Mouse (Mus musculus): ENCODE measurements around the gene Arl5c.

Arl5c gene

DNA sequence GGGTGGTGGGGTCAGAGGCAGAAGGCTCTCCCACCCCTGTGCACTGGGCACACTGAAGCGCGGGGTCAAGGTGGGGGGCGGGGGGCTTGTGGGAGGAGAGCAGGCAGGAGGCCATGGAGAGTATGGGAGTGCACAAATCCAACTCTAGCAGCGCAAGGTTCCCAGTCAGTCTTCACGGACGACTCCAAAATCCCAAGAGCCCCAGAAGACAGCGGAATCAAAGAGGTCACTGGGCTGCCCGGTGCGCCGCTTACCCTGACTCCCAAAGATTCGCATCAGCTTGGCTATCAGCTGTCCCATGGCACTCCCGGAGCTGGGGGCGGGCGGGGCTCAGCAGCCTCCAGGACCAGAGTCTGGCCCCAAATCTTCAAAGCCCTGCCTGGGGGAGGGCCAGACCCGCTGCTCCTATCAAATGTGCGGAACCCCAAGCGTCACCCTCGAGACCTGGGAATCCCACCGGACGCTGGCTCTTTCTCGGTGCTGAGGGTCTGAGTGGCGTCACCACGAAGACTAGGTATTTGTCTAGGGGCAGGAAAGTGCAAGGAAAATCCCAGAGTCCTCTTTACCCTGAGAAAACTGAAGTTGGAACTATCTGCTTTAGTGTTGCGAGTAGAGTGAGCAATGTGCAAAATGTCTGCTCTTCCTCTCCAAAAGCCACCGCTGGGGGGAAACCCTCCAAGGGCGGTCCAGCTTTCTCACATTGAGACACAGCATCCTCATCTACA is at the start of gene Arl5c:
TSS of gene Arl5c (minus strand) at position 618 of the 725 bp plus-strand sequence.
- DNase-seq (ENCODE audit: inconsistent age in 2 of 2, low spot score in 1 of 2) = peak; percentile 54 to 71

DNA sequence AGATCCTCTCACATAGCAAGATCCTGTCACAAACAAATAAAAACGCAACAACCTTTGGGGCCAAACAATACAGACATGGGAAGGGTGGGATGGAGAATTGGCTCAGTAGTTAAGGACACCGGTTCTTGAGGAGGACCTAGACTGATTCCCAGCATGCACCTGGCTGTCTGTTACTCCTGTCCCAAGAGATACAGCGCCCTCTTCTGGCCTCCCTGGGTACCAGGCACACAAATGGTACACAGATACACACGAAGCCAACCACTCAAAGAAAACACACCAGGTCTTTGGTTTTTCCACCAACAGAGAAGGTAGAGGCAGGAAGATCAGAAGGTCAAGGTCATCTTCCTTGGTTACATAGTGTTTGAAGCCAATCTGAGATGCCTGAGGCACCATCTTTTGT is 49.6 kb upstream of the Arl5c start:
- peak in 1 of 2 experiments; percentile 32 for DNase-seq (ENCODE audit: inconsistent age in 2 of 2, low spot score in 1 of 2)

GRCm38 (mm10) chr11:98044074-98044473 is 48.1 kb upstream of the Arl5c start:
- no peak for DNase-seq (ENCODE audit: inconsistent age in 2 of 2, low spot score in 1 of 2)

DNA sequence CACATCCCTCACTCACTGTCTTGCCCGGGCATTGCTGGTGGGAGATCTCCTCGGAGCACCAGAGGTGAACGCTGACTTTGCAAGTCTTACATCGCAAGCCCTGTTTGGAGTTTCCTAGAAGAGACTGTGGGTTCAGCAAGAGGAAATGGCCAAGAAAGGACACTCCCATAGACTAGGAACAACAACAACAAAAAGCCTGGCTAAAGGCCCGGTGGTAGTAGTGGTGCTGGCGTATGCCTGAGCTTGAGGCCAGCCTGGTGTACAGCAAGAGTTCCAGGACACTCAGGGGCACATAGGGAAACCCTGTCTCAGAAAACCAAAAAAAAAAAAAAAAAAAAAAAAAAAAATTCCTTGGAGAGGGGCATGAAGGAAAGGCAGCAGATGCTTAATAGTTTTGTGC is 46.8 kb upstream of the Arl5c start:
- peak in 1 of 2 experiments; percentile 52 for DNase-seq (ENCODE audit: inconsistent age in 2 of 2, low spot score in 1 of 2)

DNA sequence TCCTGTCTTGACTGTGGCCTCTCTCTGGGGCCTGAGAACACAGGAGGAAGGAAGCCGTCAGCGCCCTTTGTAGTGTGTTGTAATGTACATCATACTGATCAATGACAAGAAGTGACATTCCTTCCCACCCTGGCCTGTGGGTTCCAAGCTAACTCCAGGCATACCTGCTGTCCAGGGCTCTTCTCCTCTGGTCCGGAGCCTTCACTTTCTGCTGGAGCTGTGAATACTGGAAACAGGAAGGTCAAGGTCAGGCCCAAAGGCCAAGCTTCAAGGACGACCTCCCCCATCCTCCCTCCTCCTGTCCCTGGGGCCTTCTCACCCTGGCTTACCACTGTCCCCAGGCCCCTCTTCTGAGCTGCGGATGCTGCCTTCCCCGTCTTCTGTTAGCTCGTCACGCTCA is 45.0 kb upstream of the Arl5c start:
- DNase-seq (ENCODE audit: inconsistent age in 2 of 2, low spot score in 1 of 2) = peak in 1 of 2 experiments; percentile 37

DNA sequence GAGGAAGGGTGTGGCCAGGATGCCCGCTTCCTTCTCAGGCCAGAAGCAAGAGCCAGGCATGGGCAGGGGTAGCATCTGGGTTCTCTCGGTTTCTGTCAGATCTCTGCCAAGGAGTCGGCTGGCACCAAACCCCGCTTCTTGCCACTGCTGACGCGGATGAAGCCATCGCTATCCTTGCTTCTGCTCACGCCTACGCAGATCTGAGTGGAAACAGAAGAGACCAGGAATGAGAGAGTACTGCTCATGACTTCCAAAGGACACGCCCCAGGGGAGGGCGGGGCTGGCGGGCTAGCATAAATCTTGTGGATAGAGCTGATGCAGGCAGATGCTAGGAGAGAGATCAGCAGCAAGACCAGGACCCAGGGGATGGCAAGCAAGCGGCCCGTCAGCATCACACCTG is 41.9 kb upstream of the Arl5c start:
- DNase-seq (ENCODE audit: inconsistent age in 2 of 2, low spot score in 1 of 2) = no peak

DNA sequence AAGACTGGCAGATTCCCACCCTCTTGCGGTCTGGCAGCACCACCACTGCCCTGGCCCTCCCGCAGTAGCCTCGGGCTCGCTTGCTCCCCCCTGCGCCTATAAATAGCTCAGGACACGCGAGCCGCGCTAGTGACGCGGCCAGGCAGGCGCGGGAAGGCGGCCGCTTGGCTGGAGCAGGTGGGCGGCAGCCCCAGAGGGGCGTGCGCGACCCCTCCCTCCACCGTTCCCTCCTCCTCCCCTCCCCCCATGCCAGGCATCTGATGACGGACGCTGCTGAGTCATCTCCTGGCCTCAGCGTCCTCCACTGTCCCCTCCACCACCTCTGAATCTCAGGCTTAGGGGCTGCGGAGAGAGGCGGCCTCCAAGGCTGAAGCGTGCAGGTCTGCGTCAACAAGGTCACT is 40.0 kb upstream of the Arl5c start:
- DNase-seq (ENCODE audit: inconsistent age in 2 of 2, low spot score in 1 of 2) = peak; percentile 77 to 87

GRCm38 (mm10) chr11:98034840-98035239 is 38.9 kb upstream of the Arl5c start:
- no peak for DNase-seq (ENCODE audit: inconsistent age in 2 of 2, low spot score in 1 of 2)

DNA sequence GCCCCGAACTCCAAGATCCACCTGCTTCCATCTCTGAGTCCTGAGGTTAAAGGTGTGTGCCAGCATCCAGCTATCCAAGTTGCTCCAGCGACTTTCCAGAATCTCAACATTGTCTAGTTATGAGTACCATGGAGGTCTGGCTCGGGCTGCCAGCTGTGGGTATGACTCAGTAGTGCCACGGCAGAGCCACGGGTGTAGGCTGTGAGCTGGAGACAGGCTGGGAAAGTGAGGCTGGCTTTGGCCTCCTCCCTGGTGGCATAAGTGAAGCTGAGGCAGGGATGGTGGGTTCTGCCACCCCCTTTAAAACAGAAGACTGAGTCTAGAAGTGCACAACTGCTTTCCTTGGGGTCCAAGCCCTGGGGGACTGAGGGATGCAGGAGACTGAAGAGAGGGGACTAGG is 38.1 kb upstream of the Arl5c start:
- DNase-seq (ENCODE audit: inconsistent age in 2 of 2, low spot score in 1 of 2) = no peak

DNA sequence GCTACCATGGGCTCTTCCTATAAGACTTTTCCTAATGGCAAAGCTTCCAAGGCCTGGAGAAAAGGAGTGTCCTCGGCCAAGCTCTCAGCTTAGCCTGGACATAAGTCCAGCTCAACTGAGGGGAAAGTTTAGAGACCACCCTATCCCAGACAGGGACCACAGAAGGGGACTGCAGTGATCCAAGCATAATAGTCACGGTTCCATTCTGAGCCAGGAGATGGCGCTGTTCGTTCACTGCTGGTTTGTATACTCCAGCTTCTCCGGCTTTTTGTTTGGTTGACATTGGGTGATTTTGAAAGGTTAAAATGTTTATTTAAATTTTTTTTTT is 35.4 kb upstream of the Arl5c start:
- DNase-seq (ENCODE audit: inconsistent age in 2 of 2, low spot score in 1 of 2) = peak; percentile 74 to 93

DNA sequence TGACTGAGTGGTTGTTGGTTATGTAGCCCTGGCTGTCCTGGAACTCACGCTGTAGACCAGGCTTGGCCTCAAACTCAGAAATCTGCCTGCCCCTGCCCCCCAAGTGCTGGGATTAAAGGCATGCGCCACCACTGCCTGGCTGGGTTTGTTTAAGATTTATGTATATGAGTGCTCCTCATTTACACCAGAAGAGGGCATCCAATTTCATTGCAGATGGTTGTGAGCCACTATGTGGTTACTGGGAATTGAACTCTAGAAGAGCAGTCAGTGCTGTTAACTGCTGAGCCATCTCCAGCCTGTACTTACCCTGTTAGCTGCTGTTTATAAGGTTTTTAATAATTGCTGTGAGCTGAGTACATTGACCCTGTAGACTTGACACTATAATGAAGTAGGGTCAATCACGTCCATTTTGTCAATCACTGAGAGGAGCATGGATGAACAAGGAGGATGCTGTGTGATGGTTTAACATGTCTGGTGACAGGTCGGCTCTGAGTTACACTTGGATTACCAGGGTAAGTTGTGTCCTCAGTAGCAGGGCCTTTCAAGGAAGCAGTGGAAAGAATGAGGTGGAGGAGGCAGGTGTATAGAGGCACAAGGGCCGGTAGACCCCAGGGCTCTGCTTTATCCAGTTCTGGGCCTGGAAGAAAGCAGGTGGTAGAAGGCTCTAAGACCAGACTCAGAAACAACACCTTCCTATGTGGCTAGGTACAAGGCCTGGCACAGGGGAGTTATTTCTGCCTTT is 34.9 kb upstream of the Arl5c start:
- no peak for DNase-seq (ENCODE audit: inconsistent age in 2 of 2, low spot score in 1 of 2)

- no peak for DNase-seq (ENCODE audit: inconsistent age in 2 of 2, low spot score in 1 of 2)
Measured at GRCm38 (mm10) chr11:98027785-98028184, 31.8 kb upstream of the Arl5c start.

DNA sequence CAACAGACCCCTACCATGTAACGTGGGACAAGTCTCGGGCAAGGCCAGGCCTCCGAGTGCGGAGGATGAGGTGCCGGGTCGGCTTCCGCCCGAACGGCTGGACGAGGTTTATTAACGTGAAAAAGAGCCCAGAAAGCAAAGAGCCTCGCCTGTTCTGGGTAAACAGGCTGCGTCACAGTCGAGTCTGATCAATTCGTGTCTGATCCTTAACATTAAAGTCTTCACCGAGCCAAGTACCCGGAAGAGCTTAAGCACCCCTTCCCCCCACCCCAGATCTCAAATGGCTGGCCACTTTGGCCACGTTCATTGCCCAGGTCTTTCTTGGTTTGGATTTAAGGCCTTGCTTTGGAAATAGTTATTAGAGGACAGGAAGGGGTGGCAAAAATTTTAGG is 31.3 kb upstream of the Arl5c start:
- DNase-seq (ENCODE audit: inconsistent age in 2 of 2, low spot score in 1 of 2) = no peak

GRCm38 (mm10) chr11:98026570-98027296 is 30.8 kb upstream of the Arl5c start, which contains the start of gene Rpl19:
TSS of gene Rpl19 (plus strand) at chr11:98026710.
- peak; percentile 94 to 98 for DNase-seq (ENCODE audit: inconsistent age in 2 of 2, low spot score in 1 of 2)

DNA sequence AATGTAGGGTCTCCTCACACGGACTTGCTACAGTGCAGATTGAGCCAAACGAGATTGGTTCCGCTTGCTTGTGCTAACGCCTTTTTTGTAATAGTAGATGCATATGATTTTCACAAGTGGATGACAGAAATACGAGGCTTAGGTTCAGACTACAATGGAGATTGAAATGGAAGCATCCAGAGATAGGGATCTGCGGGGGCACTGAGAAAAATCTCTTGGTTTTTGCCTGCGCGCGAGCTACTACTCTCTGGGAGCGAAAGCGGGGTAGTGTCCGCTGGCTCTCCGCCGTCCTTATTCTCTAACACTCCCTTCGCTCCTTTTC is 30.2 kb upstream of the Arl5c start:
- no peak for DNase-seq (ENCODE audit: inconsistent age in 2 of 2, low spot score in 1 of 2)

DNA sequence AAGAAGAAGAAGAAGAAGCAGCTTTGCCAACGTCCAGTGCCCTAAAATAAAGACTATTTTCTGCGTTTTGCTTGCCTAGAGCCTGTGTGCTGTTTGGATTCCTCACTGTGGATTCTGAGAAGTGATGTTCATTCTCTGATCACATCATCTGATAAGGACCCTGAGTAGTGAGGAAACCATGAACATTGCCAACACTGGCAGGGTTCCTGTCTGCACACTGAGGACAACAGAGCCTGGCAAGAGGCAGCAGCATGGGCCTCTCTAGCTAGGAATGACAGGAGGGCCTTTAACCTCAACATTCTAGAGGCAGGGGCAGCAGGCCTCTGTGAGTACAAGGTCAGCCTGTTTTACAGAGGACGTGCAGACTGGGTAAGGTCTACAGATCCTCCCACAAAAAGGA is 28.5 kb upstream of the Arl5c start:
- no peak for DNase-seq (ENCODE audit: inconsistent age in 2 of 2, low spot score in 1 of 2)

DNA sequence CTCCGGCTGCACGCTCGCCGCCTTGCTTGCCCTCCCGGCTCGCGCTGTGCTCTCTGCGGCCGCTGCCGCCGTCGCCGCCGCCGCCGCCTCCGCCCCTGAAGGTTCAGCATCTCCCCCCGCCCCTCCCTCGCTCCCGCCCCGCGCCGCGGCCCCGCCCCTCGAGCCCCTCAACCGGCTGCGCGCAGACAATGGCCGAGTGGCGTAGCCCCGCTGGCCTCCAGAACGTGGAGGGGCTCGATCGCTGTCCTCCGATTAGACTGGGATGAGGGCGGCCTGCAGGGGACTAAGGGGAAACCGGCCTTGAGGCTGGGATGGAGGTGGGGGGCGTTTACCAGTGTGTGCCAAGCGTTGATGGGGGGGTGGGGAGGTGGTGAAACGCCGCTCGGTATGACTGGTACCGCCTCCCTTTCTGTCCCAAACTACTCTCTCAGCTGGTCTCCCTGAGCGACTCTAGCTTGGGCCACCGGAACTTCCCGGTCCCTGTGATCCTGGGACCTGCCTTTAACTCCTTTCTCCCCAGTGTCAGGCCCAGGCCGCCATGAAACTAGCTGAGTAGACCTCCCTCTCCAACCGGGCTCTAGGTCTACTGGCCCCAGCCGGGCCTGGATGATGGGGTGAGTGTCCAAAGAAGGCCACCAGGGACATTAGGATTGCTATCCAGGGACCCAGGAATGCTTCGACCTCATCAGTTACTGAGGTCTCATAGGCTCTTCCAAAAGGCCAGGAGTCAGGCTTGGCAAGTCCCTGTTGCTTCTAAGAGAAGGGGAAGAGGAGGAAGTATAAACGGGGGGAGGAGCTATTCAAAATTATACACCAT is 26.8 kb upstream of the Arl5c start, which contains the start of gene Cacnb1:
TSS of gene Cacnb1 (minus strand) at position 480 of the 817 bp plus-strand sequence.
- peak; percentile 80 to 94 for DNase-seq (ENCODE audit: inconsistent age in 2 of 2, low spot score in 1 of 2)

DNA sequence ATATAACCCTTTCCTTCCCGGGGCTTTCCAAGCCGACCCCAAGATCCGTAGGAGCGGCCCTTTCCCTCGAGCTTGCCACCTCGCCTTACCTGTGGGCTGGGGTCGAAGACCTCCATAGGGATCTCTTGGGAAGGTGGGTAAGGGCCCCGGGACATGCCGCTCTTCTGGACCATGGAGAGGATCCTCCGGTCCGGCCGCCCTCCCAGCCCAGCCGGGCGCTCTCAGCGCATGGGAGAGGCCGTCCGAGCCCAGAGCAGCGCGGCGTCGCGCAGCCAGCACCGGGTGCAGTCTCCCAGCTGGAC is 26.2 kb upstream of the Arl5c start:
- no peak for DNase-seq (ENCODE audit: inconsistent age in 2 of 2, low spot score in 1 of 2)

GRCm38 (mm10) chr11:98021565-98022252 is 25.7 kb upstream of the Arl5c start:
- peak; percentile 55 to 75 for DNase-seq (ENCODE audit: inconsistent age in 2 of 2, low spot score in 1 of 2)

GRCm38 (mm10) chr11:98021118-98021517 is 25.1 kb upstream of the Arl5c start:
- no peak for DNase-seq (ENCODE audit: inconsistent age in 2 of 2, low spot score in 1 of 2)

DNA sequence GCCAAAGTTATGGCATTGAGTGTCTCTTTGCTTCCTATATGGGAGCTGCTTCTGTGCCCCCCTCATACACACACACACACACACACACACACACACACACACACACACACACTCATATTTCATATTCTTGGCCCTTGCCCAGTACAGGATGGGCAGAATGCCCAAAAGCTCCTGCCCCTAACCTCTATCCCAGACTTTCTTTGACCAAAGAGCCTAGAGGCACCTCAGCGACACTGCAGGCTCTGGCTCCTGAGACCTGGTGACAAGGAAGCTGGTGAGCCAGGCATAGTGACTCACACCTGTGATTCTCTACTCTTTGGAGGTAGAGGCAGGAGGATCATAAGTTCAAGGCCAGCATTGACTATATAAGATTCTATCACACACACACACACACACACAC is 24.7 kb upstream of the Arl5c start:
- DNase-seq (ENCODE audit: inconsistent age in 2 of 2, low spot score in 1 of 2) = peak; percentile 49 to 64
